Mouse (Mus musculus) neural tube, embryonic 15.5 days (tissue): Measurements from ENCODE around the gene Isg20l2. TPM values are rescaled to one million over a fixed set of nuclear protein-coding genes. Genes with fewer than 3 reads are reported as not detected.
A peak's percentile ranks its signal among the peaks of the same experiment; 100 is the strongest.

Source experiments
- ATAC-seq: fragments of 200-750 bp; cut with Nextera tagmentation; 2 replicates; pipeline ENCODE4 v1.8.0; 2017; ENCODE audit warnings: mild to moderate bottlenecking, moderate TSS enrichment, moderate library complexity; ENCODE audit not compliant: low FRiP score
- H3K27ac ChIP-seq: fragments of 300-500 bp; sonication (generic); replicated peaks from 2 replicates; pipeline ENCODE4 v1.5.1; 2015; ENCODE audit warnings: mild to moderate bottlenecking, inconsistent platforms
- H3K27me3 ChIP-seq: fragments of 300-500 bp; sonication (generic); replicated peaks from 2 replicates; pipeline ENCODE4 v1.6.1; 2015; ENCODE audit warnings: inconsistent platforms
- H3K36me3 ChIP-seq: fragments of 300-500 bp; sonication (generic); 2 replicates; pipeline ENCODE4 v1.6.1; 2015; ENCODE audit warnings: inconsistent platforms
- H3K4me1 ChIP-seq: fragments of 300-500 bp; sonication (generic); 2 replicates; pipeline ENCODE4 v1.6.1; 2015; ENCODE audit warnings: inconsistent platforms
- H3K4me2 ChIP-seq: fragments of 300-500 bp; sonication (generic); 2 replicates; pipeline ENCODE4 v1.6.1; 2015; ENCODE audit warnings: inconsistent platforms, mild to moderate bottlenecking, moderate library complexity
- H3K4me3 ChIP-seq: fragments of 300-500 bp; sonication (generic); replicated peaks from 2 replicates; pipeline ENCODE4 v1.5.1; 2015; ENCODE audit warnings: mild to moderate bottlenecking, inconsistent platforms
- H3K9ac ChIP-seq: fragments of 300-500 bp; sonication (generic); replicated peaks from 2 replicates; pipeline ENCODE4 v1.6.1; 2015; ENCODE audit warnings: mild to moderate bottlenecking, inconsistent platforms
- H3K9me3 ChIP-seq: fragments of 300-500 bp; sonication (generic); replicated peaks from 2 replicates; pipeline ENCODE4 v1.6.1; 2016; ENCODE audit warnings: inconsistent platforms
- WGBS: fragments of 180-500 bp; shearing (Covaris S2); methylation state at CpG from one replicate; pipeline ENCODE4 v1.1.7; 2015; ENCODE audit warnings: mixed read lengths; 5-methylcytosine and 5-hydroxymethylcytosine counted together
- polyA plus RNA-seq: library from polyadenylated mRNA; unstranded; fragments of >200 nt; fragmentation: Nextera tagmentation; extraction: Ambion mirVana; gene quantifications from 2 replicates; pipeline ENCODE4 v1.2.1, GENCODE M21; 2015

Gene Isg20l2
- polyA plus RNA-seq, 1 experiment from 2014 or later: 21.6 TPM

DNA sequence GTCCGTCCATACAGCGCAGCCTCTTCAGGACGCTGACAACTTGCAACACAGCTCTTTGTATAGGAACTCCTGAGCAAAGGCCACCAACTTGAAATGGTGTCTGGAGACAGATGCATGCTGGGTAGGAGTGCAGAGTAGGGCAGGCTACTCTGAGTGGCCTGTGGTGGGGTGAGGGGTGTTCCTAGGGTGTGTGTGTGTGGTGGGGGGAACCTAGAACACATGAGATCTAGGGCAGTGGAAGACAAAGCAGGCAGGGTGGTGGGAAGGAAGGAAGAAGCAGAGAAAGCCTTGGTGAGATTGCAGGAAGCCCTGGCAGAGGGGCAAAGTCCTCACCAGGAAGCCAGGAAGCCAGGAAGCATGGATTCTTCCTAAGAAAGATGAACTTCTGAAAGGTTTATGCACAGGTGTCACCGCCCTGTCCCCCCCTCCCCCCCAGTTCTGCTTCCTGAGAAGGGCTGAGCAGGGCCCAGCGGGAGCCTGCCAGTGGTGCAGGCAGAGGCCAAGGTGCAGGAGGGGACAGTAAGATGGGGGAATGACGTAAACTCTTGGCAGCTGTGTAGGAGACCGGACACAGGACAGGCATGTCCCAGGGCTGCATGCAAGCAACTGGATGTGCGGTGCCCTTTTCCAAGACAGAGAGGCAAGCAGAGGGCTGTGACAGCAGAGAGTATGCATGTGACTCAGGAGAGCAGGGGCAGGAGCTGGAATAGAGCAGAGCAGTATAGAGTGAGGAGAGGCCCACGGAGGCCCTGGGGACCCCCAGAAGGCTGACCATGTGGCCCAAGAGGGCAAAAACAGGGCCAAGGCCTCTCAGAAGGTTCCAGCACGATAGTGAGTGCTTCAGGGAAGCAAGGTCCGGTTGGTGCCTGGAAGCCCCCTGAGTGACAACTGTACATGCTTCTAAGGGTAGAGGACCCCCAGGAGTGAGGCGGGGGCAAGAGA, 52.1 kb downstream of the Isg20l2 start:
- H3K9ac ChIP-seq: no peak overlapping the region
- ATAC-seq: no peak
- H3K4me2 ChIP-seq: peak overlapping the region; percentile 21

DNA sequence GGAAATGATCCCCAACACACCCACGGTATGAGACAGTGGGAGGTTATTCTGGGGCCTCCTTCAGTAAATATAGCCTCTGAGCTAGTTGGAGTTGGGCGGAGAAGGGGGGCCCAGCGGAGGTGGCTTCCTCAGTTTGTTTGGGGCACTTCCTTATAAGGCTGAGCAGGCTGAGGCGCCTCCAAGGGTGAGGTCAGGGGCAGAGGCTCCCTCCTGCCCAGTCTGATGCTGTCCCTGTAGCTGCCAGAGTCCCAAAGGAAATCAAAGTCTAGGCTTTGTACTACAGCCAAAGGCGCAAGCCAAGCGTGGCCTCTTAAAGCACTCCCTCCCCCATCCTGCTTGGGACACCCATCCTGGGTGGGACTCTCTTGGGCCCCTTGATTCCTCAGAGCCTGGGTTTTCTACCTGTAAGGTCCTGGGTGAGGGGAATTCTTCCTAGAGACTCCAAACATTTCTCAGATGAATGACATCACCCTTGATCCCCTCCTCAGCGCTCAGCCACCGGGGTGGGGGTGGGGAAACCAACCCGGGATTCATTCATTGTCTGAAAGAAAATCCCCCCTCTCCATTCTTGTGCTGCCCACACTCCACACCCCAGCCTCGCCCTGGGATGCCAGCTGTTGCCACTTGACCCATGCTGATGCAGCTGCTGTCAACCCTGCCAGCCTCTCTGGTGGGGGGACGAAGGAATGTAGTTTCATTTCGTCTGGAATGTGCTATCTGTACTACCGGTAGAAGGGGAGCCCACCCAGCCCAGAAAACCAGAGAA, 52.9 kb downstream of the Isg20l2 start:
- peaks cover 75% of the 10 kb centered on the region for H3K4me1 ChIP-seq
- no peak overlapping the region for H3K9ac ChIP-seq
- WGBS: 10% methylated on average over 13 of the region's 13 CpGs
- peak overlapping the region; percentile 21 for H3K4me2 ChIP-seq
- no peak for ATAC-seq
- H3K27me3 ChIP-seq: no peaks in the 10 kb centered on the region
- H3K9me3 ChIP-seq: no peaks in the 10 kb centered on the region
- peak overlapping the region; percentile 75 for H3K27ac ChIP-seq
- no peaks in the 10 kb centered on the region for H3K36me3 ChIP-seq
- no peak overlapping the region for H3K4me3 ChIP-seq

More for the DNA sequence above, 52.1 kb downstream of the Isg20l2 start:
- WGBS: 35% methylated on average over 12 of the region's 12 CpGs
- Histone ChIP-seq H3K27ac (peak overlapping the region; percentile 75), H3K36me3 (no peaks in the 10 kb centered on the region), H3K4me3 (no peak overlapping the region), H3K9me3 (no peaks in the 10 kb centered on the region), H3K27me3 (no peaks in the 10 kb centered on the region), H3K4me1 (peaks cover 67% of the 10 kb centered on the region)

DNA sequence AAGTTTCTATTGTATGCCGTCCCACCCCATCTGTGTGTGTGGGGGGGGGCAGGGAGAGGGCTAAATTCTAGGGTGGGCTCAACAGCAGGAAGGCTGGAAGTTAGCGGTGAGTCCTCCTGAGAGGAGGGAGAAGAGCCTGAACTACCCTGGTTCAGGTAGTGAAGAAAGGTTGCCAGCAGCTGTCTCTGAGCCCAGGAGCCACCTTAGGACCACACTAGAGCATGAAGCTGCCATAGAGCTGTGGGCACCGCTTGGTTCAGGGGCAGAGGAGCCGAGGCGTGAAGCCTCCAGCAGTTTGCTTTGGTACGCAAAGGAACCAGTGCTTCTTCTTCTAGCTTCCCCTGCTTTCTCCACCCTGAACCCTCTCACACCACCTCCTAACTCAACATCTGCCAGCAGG, 53.5 kb downstream of the Isg20l2 start:
- Histone ChIP-seq H3K4me3 (no peak overlapping the region), H3K4me2 (peak overlapping the region; percentile 21; the same call in 1 of the 2 replicates), H3K9me3 (no peaks in the 10 kb centered on the region), H3K9ac (no peak overlapping the region), H3K36me3 (no peaks in the 10 kb centered on the region), H3K4me1 (peaks cover 81% of the 10 kb centered on the region), H3K27me3 (no peaks in the 10 kb centered on the region; the same call in 1 of the 2 replicates), H3K27ac (0 out of 2 replicates have a peak overlapping the region, but pooled peaks have one; percentile 75)
- no peak for ATAC-seq
- 61% methylated on average over 6 of the region's 6 CpGs for WGBS

DNA sequence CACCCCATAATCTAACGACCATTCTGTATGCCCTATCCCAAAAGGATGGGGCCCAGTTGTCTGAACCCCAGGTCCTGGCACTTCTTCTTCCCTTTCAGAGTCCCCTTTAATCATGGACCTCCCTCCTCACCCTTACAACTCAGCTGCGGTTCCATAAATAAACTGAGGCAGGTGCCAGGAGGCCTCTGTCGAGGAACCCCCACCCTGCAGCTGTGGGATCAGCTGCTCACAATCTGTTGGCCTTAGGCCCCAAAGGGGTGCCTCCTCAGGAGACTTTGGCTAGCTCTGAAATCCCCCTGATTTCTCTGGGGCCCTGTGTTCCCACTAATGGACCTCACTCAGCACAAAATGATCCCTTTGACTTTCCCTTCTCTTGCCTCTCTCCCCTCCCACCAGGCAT, 54.0 kb downstream of the Isg20l2 start:
- Histone ChIP-seq H3K9me3 (no peaks in the 10 kb centered on the region), H3K4me2 (no peak overlapping the region), H3K9ac (0 out of 2 replicates have a peak overlapping the region, but pooled peaks have one; percentile 5), H3K27ac (no peak overlapping the region), H3K4me3 (no peak overlapping the region), H3K4me1 (peaks cover 82% of the 10 kb centered on the region), H3K36me3 (no peaks in the 10 kb centered on the region), H3K27me3 (no peaks in the 10 kb centered on the region; the same call in 1 of the 2 replicates)
- 20% methylated on average over 3 of the region's 3 CpGs for WGBS
- no peak for ATAC-seq

DNA sequence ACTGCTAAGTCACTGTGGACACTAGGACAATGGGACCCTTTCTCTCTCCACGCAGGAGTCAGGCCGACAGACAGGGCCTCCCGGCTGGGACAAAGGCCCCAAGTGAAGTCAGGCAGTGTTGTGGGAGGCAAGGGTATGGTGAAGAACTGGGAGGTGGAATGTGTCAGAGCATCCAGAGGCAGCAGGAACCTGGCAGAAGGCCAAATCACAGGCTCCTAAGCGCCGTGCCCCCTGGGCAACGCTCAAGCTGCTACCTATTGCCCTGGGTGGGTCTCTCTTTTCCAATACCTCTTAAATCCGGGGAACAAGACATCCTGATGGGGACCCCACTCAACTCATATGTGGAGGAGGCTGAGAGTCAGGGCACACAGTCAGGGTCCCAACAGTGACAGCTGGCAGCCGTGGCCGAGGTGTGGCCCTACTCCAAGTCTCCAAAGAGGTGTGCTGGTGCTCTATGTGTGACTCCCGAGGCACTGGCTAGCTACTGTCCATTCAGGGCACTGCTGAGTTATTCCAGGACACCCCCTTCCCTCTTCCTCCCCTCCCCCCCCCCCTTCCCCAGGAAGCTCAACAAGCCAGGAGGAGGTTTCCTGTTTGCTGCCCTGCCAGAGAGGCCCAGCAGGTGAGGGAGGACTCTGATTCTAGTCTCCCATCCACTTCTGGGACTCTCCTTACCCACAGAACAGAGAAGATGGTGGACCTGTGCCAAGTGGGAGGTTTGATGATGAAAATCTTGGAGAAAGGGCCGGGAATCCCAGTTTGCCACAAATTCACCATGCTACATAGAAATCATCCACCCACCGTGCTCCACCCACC, 55.6 kb downstream of the Isg20l2 start:
- 22% methylated on average over 12 of the region's 12 CpGs for WGBS
- ATAC-seq: no peak
- no peak overlapping the region for H3K9ac ChIP-seq

DNA sequence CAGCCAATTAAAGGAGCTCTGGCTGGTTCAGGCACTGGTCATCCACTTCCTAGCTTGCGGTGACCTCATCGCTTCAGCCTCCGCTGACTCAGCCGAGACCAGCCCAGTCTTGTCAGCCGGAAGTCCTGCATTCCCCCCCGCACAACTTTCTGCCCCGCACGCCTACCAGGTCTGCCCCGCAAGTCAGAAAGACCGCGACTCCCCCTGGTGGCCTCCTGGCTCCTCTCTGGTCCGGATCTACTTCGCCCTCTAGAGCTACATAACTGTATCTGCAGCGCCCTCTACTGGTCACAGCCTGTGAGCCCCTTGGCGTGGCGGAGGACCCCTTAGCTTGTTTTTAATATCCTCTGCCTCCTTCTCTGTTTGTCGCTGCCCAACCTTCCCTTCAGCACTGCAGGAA, 56.8 kb downstream of the Isg20l2 start:
- Histone ChIP-seq H3K4me1 (peaks cover 64% of the 10 kb centered on the region), H3K4me3 (peak overlapping the region; percentile 31), H3K27ac (peak overlapping the region; percentile 67), H3K27me3 (peaks cover 11% of the 10 kb centered on the region), H3K9ac (peak overlapping the region; percentile 48), H3K9me3 (no peaks in the 10 kb centered on the region), H3K4me2 (peak overlapping the region; percentile 63), H3K36me3 (no peaks in the 10 kb centered on the region)
- peak; percentile 80 for ATAC-seq
- under 1% methylated on average over 17 of the region's 17 CpGs for WGBS

More for the DNA sequence above, 55.6 kb downstream of the Isg20l2 start:
- peak overlapping the region; percentile 67 for H3K27ac ChIP-seq
- H3K4me3 ChIP-seq: no peak overlapping the region
- H3K36me3 ChIP-seq: no peaks in the 10 kb centered on the region
- peaks cover 3% of the 10 kb centered on the region; the same call in 1 of the 2 replicates for H3K27me3 ChIP-seq
- peaks cover 73% of the 10 kb centered on the region for H3K4me1 ChIP-seq
- H3K4me2 ChIP-seq: peak overlapping the region; percentile 13; the same call in 1 of the 2 replicates
- no peaks in the 10 kb centered on the region for H3K9me3 ChIP-seq

DNA sequence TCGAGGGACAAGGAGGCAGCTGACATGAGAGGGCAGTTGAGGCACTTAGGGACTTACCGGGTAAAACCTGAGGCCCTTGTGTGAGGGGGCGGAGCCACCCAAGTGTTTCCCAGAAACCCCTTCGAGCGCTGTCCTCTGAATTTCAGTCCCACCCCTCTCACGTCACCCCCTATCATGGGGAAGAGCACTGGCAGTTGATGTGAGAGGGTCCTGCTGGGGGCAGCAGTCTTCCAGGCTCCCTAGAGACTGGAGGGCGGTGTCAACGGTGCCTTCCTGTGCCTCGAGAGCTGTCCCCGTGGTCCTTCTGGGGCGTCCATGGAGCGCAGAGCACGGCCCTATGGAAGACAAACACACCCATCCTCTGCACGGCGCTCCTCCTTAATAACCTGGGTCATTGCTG, 57.5 kb downstream of the Isg20l2 start:
- peaks cover 57% of the 10 kb centered on the region for H3K4me1 ChIP-seq
- H3K9ac ChIP-seq: peak overlapping the region; percentile 48
- H3K9me3 ChIP-seq: no peaks in the 10 kb centered on the region
- H3K27me3 ChIP-seq: peaks cover 13% of the 10 kb centered on the region
- H3K4me2 ChIP-seq: peak overlapping the region; percentile 63
- peak; percentile 80 for ATAC-seq
- H3K36me3 ChIP-seq: no peaks in the 10 kb centered on the region
- 2% methylated on average over 15 of the region's 15 CpGs for WGBS
- peak overlapping the region; percentile 67 for H3K27ac ChIP-seq
- peak overlapping the region; percentile 31 for H3K4me3 ChIP-seq

DNA sequence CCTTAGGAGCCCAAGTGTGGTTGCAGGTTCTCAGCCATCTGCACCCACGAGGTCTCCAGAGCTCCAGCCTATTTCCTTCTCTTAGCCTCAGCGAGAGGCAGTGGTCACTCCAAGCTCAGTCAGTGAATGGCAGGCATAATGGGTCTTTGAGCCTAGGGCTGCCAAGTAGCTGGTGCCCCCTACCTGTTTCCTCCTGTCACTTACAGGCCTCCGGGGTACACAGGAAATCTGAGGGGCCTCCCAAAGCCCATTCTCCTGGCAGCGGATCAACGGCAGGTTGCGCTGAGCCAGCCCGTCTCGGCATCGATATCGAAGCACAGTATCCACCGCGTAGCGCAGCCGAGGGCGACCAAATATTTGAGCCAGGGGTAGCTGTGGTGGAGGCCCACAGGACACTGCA, 58.0 kb downstream of the Isg20l2 start:
- H3K4me1 ChIP-seq: peaks cover 53% of the 10 kb centered on the region
- peak overlapping the region; percentile 63 for H3K4me2 ChIP-seq
- H3K36me3 ChIP-seq: no peaks in the 10 kb centered on the region
- H3K9me3 ChIP-seq: no peaks in the 10 kb centered on the region
- peaks cover 17% of the 10 kb centered on the region for H3K27me3 ChIP-seq
- H3K4me3 ChIP-seq: peak overlapping the region; percentile 31
- H3K9ac ChIP-seq: peak overlapping the region; percentile 48
- H3K27ac ChIP-seq: peak overlapping the region; percentile 67
- peak; percentile 19 for ATAC-seq
- WGBS: 4% methylated on average over 15 of the region's 15 CpGs

DNA sequence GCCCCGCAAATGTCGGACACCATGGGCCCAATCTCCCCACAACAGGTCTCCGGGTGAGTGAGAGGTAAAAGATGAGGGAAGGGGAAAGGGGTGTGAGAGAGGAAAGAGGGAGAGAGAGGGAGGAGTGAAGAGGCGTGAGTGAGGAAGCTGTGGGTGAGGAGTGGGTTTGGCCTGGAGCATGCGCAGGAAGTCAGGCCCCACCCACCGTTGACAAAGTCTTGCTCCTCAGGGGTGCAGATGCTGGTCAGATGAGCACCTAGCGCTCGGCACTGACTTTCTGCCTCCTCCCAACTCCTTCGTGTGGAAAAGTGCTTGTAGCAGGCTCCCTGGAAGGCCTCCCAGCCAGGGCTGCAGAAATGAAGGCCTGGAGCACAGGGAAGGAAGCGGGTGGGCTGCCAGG, 59.8 kb downstream of the Isg20l2 start:
- Histone ChIP-seq H3K9ac (no peak overlapping the region), H3K4me3 (no peak overlapping the region), H3K27ac (no peak overlapping the region), H3K27me3 (peaks cover 36% of the 10 kb centered on the region), H3K4me1 (peaks cover 37% of the 10 kb centered on the region), H3K9me3 (no peaks in the 10 kb centered on the region), H3K4me2 (no peak overlapping the region), H3K36me3 (no peaks in the 10 kb centered on the region)
- ATAC-seq: no peak
- WGBS: 45% methylated on average over 10 of the region's 10 CpGs
